In genomic region chr19:11491406-11492189, GRCm38 (mm10) we compare ENCODE assay signal across 36 mouse cellular contexts. TPM values are rescaled to one million over a fixed set of nuclear protein-coding genes. Genes with fewer than 3 reads are reported as not detected.
DNase-seq lines count a peak whose midpoint lies in the region; ATAC-seq and TF ChIP-seq lines count a peak whose summit lies in the region.
"Had no signal": no experiment of that assay in that cellular context is flagged by ENCODE, and none has a peak within 500 bp of the region (broad histone marks: within the 10 kb centered on the region; RNA-seq: fewer than 3 reads in every experiment).

No protein-coding gene starts in this region.

- no peak overlapping the region for H3K9ac ChIP-seq in CH12.LX (ENCODE audit: insufficient read depth, low read depth)
- H3K9ac ChIP-seq: embryonic facial prominence, embryonic 15.5 days; forebrain, embryonic 12.5 days; heart, embryonic 12.5 days; hindbrain, embryonic 13.5 days; kidney, embryonic 15.5 days; liver, embryonic 13.5 days had no signal

- TF ChIP-seq RAD21 in CH12.LX (IDR thresholded peaks at IDR 0.05; ENCODE audit: low read depth, low read length), result no peak

- no peaks in the 10 kb centered on the region for H3K4me1 ChIP-seq in thymus, adult 2 months (replicated peaks; ENCODE audit: control insufficient read depth, insufficient read depth, low read length)
- peaks cover 20 to 49% of the 10 kb centered on the region in 2 experiments; a peak in 3 of 4 replicates for H3K4me1 ChIP-seq in CH12.LX (ENCODE audit: control insufficient read depth in 1 of 2, insufficient read depth in 2 of 2)
- H3K4me1 ChIP-seq in kidney, adult 2 months (ENCODE audit: control insufficient read depth, insufficient read depth, low read length), result no peaks in the 10 kb centered on the region
- H3K4me1 ChIP-seq: embryonic facial prominence, embryonic 10.5 days; embryonic facial prominence, embryonic 15.5 days; forebrain, embryonic 12.5 days; heart, embryonic 12.5 days; hindbrain, embryonic 13.5 days; kidney, embryonic 15.5 days; liver, embryonic 13.5 days had no signal

- peak overlapping the region; percentile 62 for H3K27ac ChIP-seq in thymus, adult 2 months (ENCODE audit: control insufficient read depth, insufficient read depth, low read length)
- H3K27ac ChIP-seq in CH12.LX (ENCODE audit: insufficient read depth, low read depth), result no peak overlapping the region; the same call in 1 of the 2 replicates
- H3K27ac ChIP-seq in kidney, adult 2 months (ENCODE audit: insufficient read depth, low read depth, low read length), result no peak overlapping the region
- H3K27ac ChIP-seq: embryonic facial prominence, embryonic 10.5 days; embryonic facial prominence, embryonic 15.5 days; forebrain, embryonic 12.5 days; hindbrain, embryonic 13.5 days; kidney, embryonic 15.5 days; liver, embryonic 13.5 days; stomach, postnatal 0 days had no signal

- dilution Hi-C loops in CH12.LX (cut with MboI; ENCODE audit: extremely low pct_ligation_motif_present, extremely low pct_unique_long_range_greater_than_20kb, low sequenced_read_pairs), result no loop called here

- ATAC-seq in inflammation-experienced regulatory T-cells, adult 6 months, result peak; percentile 70

- TF ChIP-seq CTCF in thymus, adult 2 months (IDR thresholded peaks at IDR 0.05; ENCODE audit: borderline replicate concordance, control insufficient read depth, extremely low read depth, insufficient read depth, low read length, poor library complexity), result no peak
- no peak for TF ChIP-seq CTCF in CH12.LX (conservative IDR thresholded peaks at IDR 0.05 in 1 of 2, IDR thresholded peaks at IDR 0.05 in 1 of 2; ENCODE audit: low read depth in 2 of 2, low read length in 2 of 2)
- no peak for TF ChIP-seq CTCF in kidney, adult 2 months (conservative IDR thresholded peaks at IDR 0.05; ENCODE audit: insufficient read depth, insufficient read length, low read depth, low read length)

- H3K79me2 ChIP-seq in CH12.LX (replicated peaks; ENCODE audit: control insufficient read depth, extremely low read depth, insufficient read depth, poor library complexity, severe bottlenecking), result no peaks in the 10 kb centered on the region

- no peaks in the 10 kb centered on the region for H3K36me3 ChIP-seq in thymus, adult 2 months (ENCODE audit: control insufficient read depth, insufficient read depth, low read length)
- H3K36me3 ChIP-seq in CH12.LX (replicated peaks in 1 of 2; ENCODE audit: control insufficient read depth in 1 of 2, insufficient read depth in 1 of 2, low read length in 1 of 2), result no peaks in the 10 kb centered on the region
- no peaks in the 10 kb centered on the region for H3K36me3 ChIP-seq in kidney, adult 2 months (ENCODE audit: control insufficient read depth, insufficient read depth, low read length)
- H3K36me3 ChIP-seq: embryonic facial prominence, embryonic 10.5 days; embryonic facial prominence, embryonic 15.5 days; forebrain, embryonic 12.5 days; heart, embryonic 12.5 days; hindbrain, embryonic 13.5 days; kidney, embryonic 15.5 days; liver, embryonic 13.5 days had no signal

- in situ Hi-C loops in CH12.LX (cut with MboI; ENCODE audit: low pct_ligation_motif_present, low pct_unique_long_range_greater_than_20kb, low sequenced_read_pairs), result no loop called here

- no peak overlapping the region for H3K4me2 ChIP-seq in CH12.LX (ENCODE audit: insufficient read depth, low read depth, poor library complexity, severe bottlenecking)
- H3K4me2 ChIP-seq: embryonic facial prominence, embryonic 15.5 days; forebrain, embryonic 12.5 days; heart, embryonic 12.5 days; hindbrain, embryonic 13.5 days; kidney, embryonic 15.5 days; liver, embryonic 13.5 days had no signal

- no peak for TF ChIP-seq EP300 in CH12.LX (IDR thresholded peaks at IDR 0.05; ENCODE audit: low read length)

- no peaks in the 10 kb centered on the region for H3K27me3 ChIP-seq in thymus, adult 2 months (ENCODE audit: control insufficient read depth, insufficient read depth, low read length)
- H3K27me3 ChIP-seq in CH12.LX (replicated peaks), result no peaks in the 10 kb centered on the region
- no peaks in the 10 kb centered on the region for H3K27me3 ChIP-seq in kidney, adult 2 months (replicated peaks; ENCODE audit: control insufficient read depth, insufficient read depth, low read length)
- H3K27me3 ChIP-seq: embryonic facial prominence, embryonic 15.5 days; forebrain, embryonic 12.5 days; heart, embryonic 12.5 days; hindbrain, embryonic 13.5 days; kidney, embryonic 15.5 days; liver, embryonic 13.5 days had no signal

- no peak for TF ChIP-seq POLR2A in thymus, adult 2 months (IDR thresholded peaks at IDR 0.05; ENCODE audit: control insufficient read depth, extremely low read depth, insufficient read depth, low read length, poor library complexity)
- TF ChIP-seq POLR2A in CH12.LX (IDR thresholded peaks at IDR 0.05; ENCODE audit: low read depth, low read length), result no peak
- TF ChIP-seq POLR2A in kidney, adult 2 months (IDR thresholded peaks at IDR 0.05; ENCODE audit: low read depth, low read length), result no peak

- no peaks in the 10 kb centered on the region for H3K9me3 ChIP-seq in CH12.LX (replicated peaks; ENCODE audit: low read length)
- H3K9me3 ChIP-seq: embryonic facial prominence, embryonic 10.5 days; embryonic facial prominence, embryonic 15.5 days; forebrain, embryonic 12.5 days; heart, embryonic 12.5 days; hindbrain, embryonic 13.5 days; kidney, embryonic 15.5 days; liver, embryonic 13.5 days had no signal

- H3K4me3 ChIP-seq in thymus, adult 2 months (ENCODE audit: control insufficient read depth, insufficient read depth, low read length), result no peak overlapping the region
- H3K4me3 ChIP-seq in CH12.LX (replicated peaks in 1 of 3; ENCODE audit: low read depth in 2 of 3, low read length in 2 of 3, poor library complexity in 1 of 3), result no peak overlapping the region
- no peak overlapping the region for H3K4me3 ChIP-seq in kidney, adult 2 months (ENCODE audit: insufficient read depth, low read depth, low read length)
- H3K4me3 ChIP-seq: embryonic facial prominence, embryonic 10.5 days; embryonic facial prominence, embryonic 15.5 days; forebrain, embryonic 12.5 days; heart, embryonic 12.5 days; hindbrain, embryonic 13.5 days; kidney, embryonic 15.5 days; liver, embryonic 13.5 days had no signal

- 80% methylated on average over 4 of the region's 4 CpGs for WGBS in thymus, adult 2 months
- WGBS in kidney, adult 2 months, result 38% methylated on average over 4 of the region's 4 CpGs

- no peak for DNase-seq in thymus, adult 2 months
- DNase-seq in thymus, postnatal 4 days, result no peak
- peak; percentile 51 for DNase-seq in CH12.LX (ENCODE audit: extremely low read depth)
- no peak for DNase-seq in adrenal gland, adult 2 months
- DNase-seq in kidney, adult 2 months, result no peak
- DNase-seq in gastrocnemius, postnatal 25 days, result no peak
- DNase-seq: adrenal gland, postnatal 14 days; cerebellum, adult 2 months; cerebellum, postnatal 25 days; gastrocnemius, postnatal 14 days; heart, adult 18-20 months; heart, postnatal 4 days; kidney, adult 11 months; kidney, postnatal 25 days; layer of hippocampus, postnatal 36 days; left cerebral cortex, postnatal 4 days; liver, embryonic 13.5 days; lung, adult 2 months; lung, postnatal 10 days; midbrain, embryonic 14.5 days; right cerebral cortex, adult 18-20 months; thymus, adult 18-20 months; thymus, postnatal 36 days had no signal

RNA-seq across cellular contexts. Expression of gene Gm8369, which starts 5.9 kb away (rescaled TPM):
- 5.2 and 6.3 TPM in 2 replicates for polyA plus RNA-seq in thymus, adult 2 months (2012; rRNA removed)
- total RNA-seq in CH12.LX (2012; rRNA removed) (1.7 and 2.0 TPM in 2 replicates), CH12.LX (2014; rRNA removed) (4.3 and 5.2 TPM in 2 replicates)
- polyA plus RNA-seq in CH12.LX (2012; ENCODE audit: insufficient read length, low read depth), result 0.68 and 1.2 TPM in 2 replicates
- polyA plus RNA-seq in inflammation-experienced regulatory T-cells, adult 6 months (2017; shearing (Covaris generic)), result 100 to 1,000 TPM; 382 to 635 (median 544) TPM
- total RNA-seq in adrenal gland, adult 2 months (2021), result not detected
- not detected in 2 replicates for polyA plus RNA-seq in adrenal gland, adult 2 months (2012; rRNA removed)
- 0.18 and 3.0 TPM in 2 replicates for polyA plus RNA-seq in kidney, adult 2 months (2012; rRNA removed)
- not detected for total RNA-seq in gastrocnemius, postnatal 25 days (2021)
- total RNA-seq: heart, postnatal 4 days had no signal
- polyA plus RNA-seq: brain, embryonic 14.5 days; C2C12; cerebellum, adult 2 months; embryonic facial prominence, embryonic 10.5 days; forebrain, embryonic 12.5 days; heart, embryonic 12.5 days; heart, postnatal 0 days; hindbrain, embryonic 13.5 days; kidney, embryonic 15.5 days; liver, embryonic 13.5 days; midbrain, embryonic 14.5 days; neural tube, embryonic 11.5 days had no signal

RNA-seq across cellular contexts. Expression of gene Ms4a6c, which starts 22.4 kb away (rescaled TPM):
- polyA plus RNA-seq in thymus, adult 2 months (2012; rRNA removed), result 4.5 and 6.2 TPM in 2 replicates
- total RNA-seq in CH12.LX (2012; rRNA removed), result 3.5 and 5.0 TPM in 2 replicates
- total RNA-seq in CH12.LX (2014; rRNA removed), result 20.0 and 22.2 TPM in 2 replicates
- 14.3 and 19.6 TPM in 2 replicates for polyA plus RNA-seq in CH12.LX (2012; ENCODE audit: insufficient read length, low read depth)
- 10 to 100 TPM; 17.0 to 36.7 (median 21.0) TPM for polyA plus RNA-seq in inflammation-experienced regulatory T-cells, adult 6 months (2017; shearing (Covaris generic))
- 10 to 100 TPM; 12.0 to 12.5 TPM for total RNA-seq in adrenal gland, adult 2 months (2021)
- 1.6 and 1.8 TPM in 2 replicates for polyA plus RNA-seq in adrenal gland, adult 2 months (2012; rRNA removed)
- polyA plus RNA-seq in kidney, adult 2 months (2012; rRNA removed), result 1.7 and 3.0 TPM in 2 replicates
- total RNA-seq in gastrocnemius, postnatal 25 days (2021), result 1 to 10 TPM; 1.9 to 2.8 TPM
- polyA plus RNA-seq: C2C12 had no signal

RNA-seq across cellular contexts. Expression of gene Ms4a6b, which starts 24.7 kb away (rescaled TPM):
- 41.7 and 46.9 TPM in 2 replicates for polyA plus RNA-seq in thymus, adult 2 months (2012; rRNA removed)
- total RNA-seq in CH12.LX (2012; rRNA removed) (0.55 and 0.76 TPM in 2 replicates), CH12.LX (2014; rRNA removed) (1.9 and 2.6 TPM in 2 replicates)
- 0.93 and 1.6 TPM in 2 replicates for polyA plus RNA-seq in CH12.LX (2012; ENCODE audit: insufficient read length, low read depth)
- polyA plus RNA-seq in inflammation-experienced regulatory T-cells, adult 6 months (2017; shearing (Covaris generic)), result 1,000 to 10,000 TPM; 1,170 to 1,320 (median 1,200) TPM
- 1 to 10 TPM; 7.8 to 9.9 TPM for total RNA-seq in adrenal gland, adult 2 months (2021)
- 1.8 and 2.4 TPM in 2 replicates for polyA plus RNA-seq in adrenal gland, adult 2 months (2012; rRNA removed)
- 1.3 and 6.8 TPM in 2 replicates for polyA plus RNA-seq in kidney, adult 2 months (2012; rRNA removed)
- total RNA-seq in gastrocnemius, postnatal 25 days (2021), result 1 to 10 TPM; 1.9 to 4.3 TPM
- polyA plus RNA-seq: C2C12 had no signal

RNA-seq across cellular contexts. Expression of gene Ms4a4d, which starts 45.0 kb away (rescaled TPM):
- 2.1 and 4.0 TPM in 2 replicates for polyA plus RNA-seq in thymus, adult 2 months (2012; rRNA removed)
- total RNA-seq in CH12.LX (2012; rRNA removed) (not detected in 2 replicates), CH12.LX (2014; rRNA removed) (not detected in 2 replicates)
- not detected in 2 replicates for polyA plus RNA-seq in CH12.LX (2012; ENCODE audit: insufficient read length, low read depth)
- polyA plus RNA-seq in inflammation-experienced regulatory T-cells, adult 6 months (2017; shearing (Covaris generic)), result 1 to 10 TPM; 2.1 to 5.3 (median 3.7) TPM
- 1 to 10 TPM; 1.8 to 4.0 TPM for total RNA-seq in adrenal gland, adult 2 months (2021)
- polyA plus RNA-seq in adrenal gland, adult 2 months (2012; rRNA removed), result 6.9 and 7.6 TPM in 2 replicates
- polyA plus RNA-seq in kidney, adult 2 months (2012; rRNA removed), result 2.5 and 2.8 TPM in 2 replicates
- 1 to 10 TPM; 3.0 to 3.9 TPM for total RNA-seq in gastrocnemius, postnatal 25 days (2021)
- total RNA-seq: layer of hippocampus, adult 8-10 months; layer of hippocampus, postnatal 36 days; left cerebral cortex, postnatal 4 days had no signal
- polyA plus RNA-seq: brain, embryonic 14.5 days; C2C12; forebrain, embryonic 12.5 days; hindbrain, embryonic 13.5 days; midbrain, embryonic 14.5 days had no signal

RNA-seq across cellular contexts. Expression of gene Ms4a4b, which starts 48.2 kb away (rescaled TPM):
- polyA plus RNA-seq in thymus, adult 2 months (2012; rRNA removed), result 43.9 and 57.3 TPM in 2 replicates
- total RNA-seq in CH12.LX (2012; rRNA removed) (not detected in 2 replicates), CH12.LX (2014; rRNA removed) (not detected in 2 replicates)
- polyA plus RNA-seq in CH12.LX (2012; ENCODE audit: insufficient read length, low read depth), result not detected in 2 replicates
- polyA plus RNA-seq in inflammation-experienced regulatory T-cells, adult 6 months (2017; shearing (Covaris generic)), result 1,000 to 10,000 TPM; 2,395 to 2,899 (median 2,705) TPM
- total RNA-seq in adrenal gland, adult 2 months (2021), result 1 to 10 TPM in 1 of 2 experiments, under 1 TPM in 1; 0.95 to 1.6 TPM
- 0.02 and 0.26 TPM in 2 replicates for polyA plus RNA-seq in adrenal gland, adult 2 months (2012; rRNA removed)
- polyA plus RNA-seq in kidney, adult 2 months (2012; rRNA removed), result 1.4 and 12.3 TPM in 2 replicates
- total RNA-seq in gastrocnemius, postnatal 25 days (2021), result under 1 TPM in 1 of 2 experiments, not detected in 1; 0.24 TPM
- total RNA-seq: layer of hippocampus, postnatal 36 days; left cerebral cortex, postnatal 4 days had no signal
- polyA plus RNA-seq: brain, embryonic 14.5 days; C2C12; embryonic facial prominence, embryonic 10.5 days; embryonic facial prominence, embryonic 15.5 days; forebrain, embryonic 12.5 days; heart, embryonic 12.5 days; hindbrain, embryonic 13.5 days; kidney, embryonic 15.5 days; midbrain, embryonic 14.5 days; neural tube, embryonic 11.5 days had no signal

Comparison
In these comparisons a context has a peak if more than half of its experiments do, and no peak if none do; other contexts are left out.
1. RNA of gene Gm8369, which starts 5.9 kb away (polyA plus RNA-seq): 382 to 635 TPM in inflammation-experienced regulatory T-cells, adult 6 months; 5.2 to 6.3 TPM in thymus, adult 2 months, 0.18 to 3.0 TPM in kidney, adult 2 months, 0.68 to 1.2 TPM in CH12.LX and not detected in adrenal gland, adult 2 months; every median in the first group is over 10 times any median in the second.
2. RNA of gene Ms4a6b, which starts 24.7 kb away (polyA plus RNA-seq): 1,170 to 1,320 TPM in inflammation-experienced regulatory T-cells, adult 6 months; 41.7 to 46.9 TPM in thymus, adult 2 months, 1.3 to 6.8 TPM in kidney, adult 2 months, 1.8 to 2.4 TPM in adrenal gland, adult 2 months and 0.93 to 1.6 TPM in CH12.LX; every median in the first group is over 10 times any median in the second.